Mouse (Mus musculus) MEL-GATA-1-ER (cell line): ENCODE data around the gene Gjb6.

Source experiments
- DNase-seq: peaks from one replicate; pipeline ENCODE4 v3.0.0-alpha.2; 2012; ENCODE audit warnings: low read depth; ENCODE audit errors: extremely low read depth

Gjb6 gene

GRCm38 (mm10) chr14:57089107-57089506 lies 44.3 kb downstream of the Gjb6 start:
- DNase-seq: no peak

- DNase-seq: no peak
Observed at GRCm38 (mm10) chr14:57084180-57084668, 49.2 kb downstream of the Gjb6 start.

DNA sequence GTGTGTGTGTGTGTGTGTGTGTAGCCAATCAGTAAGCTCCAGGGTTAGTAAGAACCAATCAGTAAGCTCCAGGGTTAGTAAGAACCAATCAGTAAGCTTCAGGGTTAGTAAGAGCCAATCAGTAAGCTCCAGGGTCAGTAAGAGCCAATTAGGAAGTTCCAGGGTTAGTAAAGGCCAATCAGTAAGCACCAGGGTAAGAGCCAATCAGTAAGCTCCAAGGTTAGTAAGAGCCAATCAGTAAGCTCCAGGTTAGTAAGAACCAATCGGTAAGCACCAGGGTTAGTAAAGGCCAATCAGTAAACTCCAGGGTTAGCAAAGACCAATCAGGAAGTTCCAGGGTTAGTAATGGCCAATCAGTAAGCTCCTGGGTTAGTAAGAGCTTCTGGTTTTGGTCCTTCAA lies 50.5 kb downstream of the Gjb6 start:
- DNase-seq: no peak

DNA sequence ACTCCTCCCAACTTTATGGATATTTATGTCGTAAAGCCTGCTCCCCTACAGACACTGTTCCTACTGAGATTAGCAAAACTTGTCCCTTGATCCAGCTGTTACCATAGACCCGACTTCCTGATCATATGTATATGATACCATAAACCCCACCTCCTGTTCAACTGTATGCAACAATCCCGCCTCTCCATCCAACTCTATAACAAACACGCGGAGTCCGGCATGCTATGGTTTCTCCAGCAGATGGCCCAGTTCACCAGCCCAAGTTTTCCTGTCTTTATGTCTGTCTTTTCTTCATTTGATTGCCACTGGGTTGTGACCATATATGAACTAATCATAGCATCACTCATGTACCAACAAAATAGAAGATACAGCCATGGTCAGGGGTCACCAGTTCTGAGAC lies 57.9 kb downstream of the Gjb6 start:
- no peak for DNase-seq
